Mouse (Mus musculus): ENCODE data around the gene Pepd. TPM values are rescaled to one million over a fixed set of nuclear protein-coding genes. Genes with fewer than 3 reads are reported as not detected.

Pepd gene
- polyA plus RNA-seq, 1 experiment from 2014 or later: 41.0 TPM

DNA sequence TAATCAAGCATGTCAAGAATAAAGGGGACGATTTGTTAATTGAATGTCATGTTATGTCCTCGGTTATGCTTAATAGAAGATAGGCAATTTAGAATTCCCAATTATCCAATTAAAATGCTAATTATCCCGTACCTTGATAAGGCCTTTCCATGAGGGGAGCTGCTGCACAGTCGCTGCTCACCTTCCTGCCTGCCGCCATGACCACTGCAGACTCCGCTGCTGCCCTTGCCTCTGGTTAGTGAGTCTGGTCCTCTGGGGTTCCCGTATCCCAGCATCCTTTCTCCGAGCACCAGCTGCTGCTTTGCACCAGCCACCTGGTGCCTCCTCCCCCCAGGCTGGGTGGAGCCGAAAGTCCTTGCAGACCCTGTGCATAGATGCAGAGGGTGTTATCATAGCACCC, 101.0 kb downstream of the Pepd start:
- H3K9ac ChIP-seq: no peak overlapping the region
- no peak overlapping the region for H3K4me2 ChIP-seq
- no peaks in the 10 kb centered on the region for H3K9me3 ChIP-seq (replicated peaks)
- no peaks in the 10 kb centered on the region for H3K36me3 ChIP-seq
- peaks cover 11% of the 10 kb centered on the region for H3K4me1 ChIP-seq (replicated peaks)
- ATAC-seq (replicated peaks; ENCODE audit: insufficient number of reproducible peaks, insufficient read depth, low FRiP score, low read depth): no peak
- 81% methylated on average over 9 of the region's 9 CpGs for WGBS
- H3K27ac ChIP-seq: no peak overlapping the region
- H3K4me3 ChIP-seq: no peak overlapping the region
- no peaks in the 10 kb centered on the region for H3K27me3 ChIP-seq

DNA sequence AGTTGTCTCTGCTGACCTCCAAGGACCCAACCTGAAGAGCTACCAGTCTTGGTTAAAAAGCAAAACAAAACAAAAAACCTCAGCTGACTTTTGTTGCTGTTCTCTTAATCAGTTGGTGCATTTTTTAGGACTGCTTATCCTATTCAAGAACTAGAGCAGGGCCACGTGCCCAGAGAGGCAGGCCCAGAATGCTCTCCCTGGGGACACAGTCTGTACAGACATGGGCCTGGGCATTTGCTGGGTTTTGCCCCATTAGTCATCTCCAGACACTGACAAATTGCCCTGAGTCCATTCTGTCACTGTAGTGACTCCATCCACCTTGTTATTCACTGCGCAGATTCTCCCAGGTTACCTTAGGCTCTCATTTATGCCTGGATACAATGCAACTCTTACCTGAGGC, 103.1 kb downstream of the Pepd start:
- Histone ChIP-seq H3K9ac (no peak overlapping the region), H3K4me1 (replicated peaks) (peaks cover 11% of the 10 kb centered on the region), H3K36me3 (no peaks in the 10 kb centered on the region), H3K4me2 (no peak overlapping the region), H3K9me3 (replicated peaks) (no peaks in the 10 kb centered on the region), H3K27me3 (no peaks in the 10 kb centered on the region), H3K27ac (no peak overlapping the region), H3K4me3 (no peak overlapping the region)
- no peak for ATAC-seq (replicated peaks; ENCODE audit: insufficient number of reproducible peaks, insufficient read depth, low FRiP score, low read depth)
- WGBS: 61% methylated on average over 2 of the region's 2 CpGs

DNA sequence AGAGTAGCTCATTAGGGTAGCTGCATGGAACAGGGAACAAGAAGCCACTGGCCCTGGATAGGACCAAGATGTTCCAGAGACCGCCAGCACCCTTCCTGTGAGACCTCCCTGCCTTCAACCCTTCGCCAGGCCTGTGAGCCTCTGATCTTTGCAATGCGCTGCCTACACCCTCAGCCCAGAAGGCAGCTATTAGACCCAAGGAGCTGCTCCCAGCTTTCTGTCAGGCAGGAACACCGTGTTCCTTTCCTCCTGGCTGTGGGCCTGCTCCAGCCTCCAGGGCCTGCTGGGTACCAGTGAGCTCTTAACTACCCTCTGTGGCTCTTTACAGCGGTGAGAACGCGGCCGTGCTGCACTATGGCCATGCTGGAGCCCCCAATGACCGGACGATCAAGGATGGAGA, 109.2 kb downstream of the Pepd start:
- no peaks in the 10 kb centered on the region for H3K9me3 ChIP-seq (replicated peaks)
- H3K4me2 ChIP-seq: no peak overlapping the region
- H3K27ac ChIP-seq: no peak overlapping the region
- H3K4me1 ChIP-seq (replicated peaks): no peaks in the 10 kb centered on the region
- H3K9ac ChIP-seq: no peak overlapping the region
- no peak for ATAC-seq (replicated peaks; ENCODE audit: insufficient number of reproducible peaks, insufficient read depth, low FRiP score, low read depth)
- H3K36me3 ChIP-seq: no peaks in the 10 kb centered on the region
- H3K27me3 ChIP-seq: no peaks in the 10 kb centered on the region
- WGBS: 92% methylated on average over 10 of the region's 10 CpGs
- no peak overlapping the region for H3K4me3 ChIP-seq

DNA sequence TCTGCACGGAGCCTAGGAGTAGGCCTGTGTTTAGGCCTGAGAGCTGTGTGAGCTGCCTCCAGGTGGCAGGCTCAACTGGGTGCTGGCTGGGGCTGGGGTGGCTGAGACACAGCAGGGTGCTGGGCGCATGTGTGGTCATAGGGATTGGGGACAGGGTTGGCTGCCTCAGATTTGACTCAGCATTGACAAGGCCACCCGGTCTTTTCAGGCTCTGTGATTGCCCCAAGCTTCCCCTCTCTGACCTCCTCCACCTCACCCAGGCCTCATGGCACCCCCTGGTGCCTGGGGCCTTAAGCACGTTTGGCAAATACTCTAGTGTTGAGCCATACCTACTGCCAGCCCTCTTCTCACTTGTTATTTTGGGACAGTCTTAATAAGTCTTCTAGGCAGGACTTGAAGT, 111.1 kb downstream of the Pepd start:
- Histone ChIP-seq H3K9me3 (replicated peaks) (no peaks in the 10 kb centered on the region), H3K27ac (no peak overlapping the region), H3K4me2 (no peak overlapping the region), H3K4me1 (replicated peaks) (0 out of 2 replicates have a peak, but pooled peaks cover 3% of the 10 kb centered on the region), H3K36me3 (no peaks in the 10 kb centered on the region), H3K9ac (no peak overlapping the region), H3K27me3 (no peaks in the 10 kb centered on the region), H3K4me3 (no peak overlapping the region)
- ATAC-seq (replicated peaks; ENCODE audit: insufficient number of reproducible peaks, insufficient read depth, low FRiP score, low read depth): no peak
- WGBS: 82% methylated on average over 4 of the region's 4 CpGs

DNA sequence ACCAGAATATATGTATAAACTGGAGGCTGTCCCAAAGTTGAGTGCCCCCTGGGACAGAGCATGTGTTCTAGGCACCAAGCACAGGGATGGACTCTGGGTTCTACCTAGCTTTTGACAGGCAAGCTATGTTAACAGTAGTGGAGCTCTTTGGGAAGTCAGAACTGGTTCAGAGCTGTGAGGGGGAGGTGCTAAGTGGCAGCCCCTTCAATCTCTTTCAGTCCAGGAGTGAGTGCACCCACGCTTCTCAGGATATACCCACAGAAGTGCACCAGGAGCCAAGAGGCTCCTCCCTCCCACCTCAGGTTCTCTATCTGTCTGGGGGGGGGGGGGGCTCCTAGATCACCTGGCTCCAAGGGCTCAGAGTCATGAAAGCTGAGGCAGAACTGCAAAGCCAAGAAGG, 112.2 kb downstream of the Pepd start:
- Histone ChIP-seq H3K9ac (no peak overlapping the region), H3K27me3 (no peaks in the 10 kb centered on the region), H3K4me2 (no peak overlapping the region), H3K4me1 (replicated peaks) (peaks cover 9% of the 10 kb centered on the region; the same call in 1 of the 2 replicates), H3K36me3 (no peaks in the 10 kb centered on the region), H3K4me3 (no peak overlapping the region), H3K27ac (no peak overlapping the region), H3K9me3 (replicated peaks) (no peaks in the 10 kb centered on the region)
- ATAC-seq (replicated peaks; ENCODE audit: insufficient number of reproducible peaks, insufficient read depth, low FRiP score, low read depth): no peak
- 55% methylated on average over 1 of the region's 1 CpGs for WGBS

DNA sequence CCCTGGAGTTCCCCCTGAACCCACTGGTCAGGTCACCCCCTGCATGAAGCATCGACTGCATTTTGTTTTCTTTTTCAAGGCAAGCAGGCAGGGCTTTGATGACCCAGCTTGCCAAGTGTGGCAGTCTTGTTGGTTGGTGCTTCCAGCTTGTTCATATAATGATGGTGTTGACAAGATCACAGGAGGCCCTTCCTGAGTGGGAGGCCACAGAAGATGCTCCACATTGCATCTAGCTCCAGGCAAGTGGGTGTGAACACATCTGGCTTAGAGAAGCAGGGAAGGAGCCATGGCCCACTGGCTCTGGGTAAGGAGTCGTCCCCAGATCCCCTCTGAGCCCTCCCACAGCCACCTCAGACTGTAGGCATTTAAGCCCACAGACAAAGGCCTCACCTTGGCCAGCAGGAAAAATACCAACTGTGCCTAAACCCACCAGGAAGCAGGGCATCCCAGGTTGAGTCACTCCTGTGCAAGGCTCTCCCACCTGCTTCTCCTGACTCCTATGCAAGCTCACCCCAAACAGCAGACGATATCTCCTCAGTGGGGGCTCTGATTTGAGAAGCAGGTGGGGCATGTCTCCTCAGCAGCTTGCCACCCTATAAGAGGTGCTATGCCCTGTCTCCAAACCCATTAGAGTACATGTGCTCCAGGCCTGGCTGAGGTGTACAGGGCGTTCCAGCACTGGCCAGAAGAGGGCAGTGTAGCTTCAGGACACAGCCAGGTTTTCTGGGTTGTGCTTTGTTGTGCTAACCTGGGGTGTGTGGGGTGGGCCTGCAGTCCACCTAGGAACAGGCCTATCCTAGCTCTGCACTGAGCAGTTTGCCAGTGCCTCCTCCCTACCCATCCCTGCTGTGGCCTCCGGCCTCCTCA, 113.5 kb downstream of the Pepd start:
- H3K4me3 ChIP-seq: no peak overlapping the region
- WGBS: 37% methylated on average over 5 of the region's 5 CpGs
- H3K4me2 ChIP-seq: no peak overlapping the region
- H3K9me3 ChIP-seq (replicated peaks): no peaks in the 10 kb centered on the region
- peaks cover 9% of the 10 kb centered on the region; the same call in 1 of the 2 replicates for H3K4me1 ChIP-seq (replicated peaks)
- ATAC-seq (replicated peaks; ENCODE audit: insufficient number of reproducible peaks, insufficient read depth, low FRiP score, low read depth): peak; percentile 32; the same call in 1 of the 2 replicates
- no peak overlapping the region for H3K9ac ChIP-seq
- H3K27me3 ChIP-seq: no peaks in the 10 kb centered on the region
- H3K36me3 ChIP-seq: no peaks in the 10 kb centered on the region
- no peak overlapping the region for H3K27ac ChIP-seq

DNA sequence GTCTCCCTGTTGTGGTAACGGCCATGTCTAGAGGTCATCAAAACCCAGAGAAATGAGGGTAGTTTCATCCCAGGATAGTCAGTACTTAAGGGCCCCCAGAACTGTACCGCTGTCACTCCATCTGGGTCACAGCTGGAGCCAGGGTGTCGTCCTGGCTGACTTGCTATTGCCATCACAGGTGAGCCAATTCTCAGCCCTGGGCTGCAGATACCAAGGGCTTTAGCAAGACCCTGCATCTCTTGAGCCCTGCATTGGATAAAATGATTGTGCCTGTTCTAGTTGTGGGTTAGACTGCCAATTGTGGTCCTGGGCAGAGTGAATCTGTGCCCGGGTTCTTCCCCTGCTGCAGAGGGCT, 114.1 kb downstream of the Pepd start:
- no peak overlapping the region for H3K4me3 ChIP-seq
- no peak for ATAC-seq (replicated peaks; ENCODE audit: insufficient number of reproducible peaks, insufficient read depth, low FRiP score, low read depth)
- peaks cover 9% of the 10 kb centered on the region; the same call in 1 of the 2 replicates for H3K4me1 ChIP-seq (replicated peaks)
- H3K27ac ChIP-seq: no peak overlapping the region
- no peaks in the 10 kb centered on the region for H3K36me3 ChIP-seq
- no peak overlapping the region for H3K4me2 ChIP-seq
- H3K9me3 ChIP-seq (replicated peaks): no peaks in the 10 kb centered on the region
- H3K9ac ChIP-seq: no peak overlapping the region
- WGBS: 78% methylated on average over 4 of the region's 4 CpGs
- no peaks in the 10 kb centered on the region for H3K27me3 ChIP-seq

DNA sequence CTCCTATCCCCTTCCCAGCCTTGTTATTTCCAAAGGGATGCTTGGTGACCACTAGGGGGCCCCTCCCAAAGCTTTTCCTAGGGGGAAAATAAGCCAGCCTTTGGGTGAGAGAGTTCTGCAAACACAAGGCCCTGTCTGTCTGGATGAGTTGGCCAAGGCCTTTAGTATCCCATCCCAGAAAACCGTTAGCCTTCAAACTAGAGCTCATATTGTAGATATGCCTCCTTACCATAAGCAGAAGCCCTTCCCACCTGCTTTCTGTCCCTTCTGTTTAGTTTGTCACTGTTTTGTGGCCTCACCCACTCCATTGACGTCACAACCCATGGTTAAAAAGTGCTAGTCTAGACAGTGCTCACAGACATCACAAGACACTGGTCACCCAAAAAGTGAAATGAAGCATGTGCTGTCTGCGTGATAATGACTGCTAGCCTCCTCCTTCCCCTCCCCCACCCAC, 114.7 kb downstream of the Pepd start:
- Histone ChIP-seq H3K9me3 (replicated peaks) (no peaks in the 10 kb centered on the region), H3K9ac (no peak overlapping the region), H3K4me3 (no peak overlapping the region), H3K4me2 (no peak overlapping the region), H3K27ac (no peak overlapping the region), H3K36me3 (no peaks in the 10 kb centered on the region), H3K4me1 (replicated peaks) (peaks cover 9% of the 10 kb centered on the region; the same call in 1 of the 2 replicates), H3K27me3 (no peaks in the 10 kb centered on the region)
- 67% methylated on average over 3 of the region's 3 CpGs for WGBS
- no peak for ATAC-seq (replicated peaks; ENCODE audit: insufficient number of reproducible peaks, insufficient read depth, low FRiP score, low read depth)

DNA sequence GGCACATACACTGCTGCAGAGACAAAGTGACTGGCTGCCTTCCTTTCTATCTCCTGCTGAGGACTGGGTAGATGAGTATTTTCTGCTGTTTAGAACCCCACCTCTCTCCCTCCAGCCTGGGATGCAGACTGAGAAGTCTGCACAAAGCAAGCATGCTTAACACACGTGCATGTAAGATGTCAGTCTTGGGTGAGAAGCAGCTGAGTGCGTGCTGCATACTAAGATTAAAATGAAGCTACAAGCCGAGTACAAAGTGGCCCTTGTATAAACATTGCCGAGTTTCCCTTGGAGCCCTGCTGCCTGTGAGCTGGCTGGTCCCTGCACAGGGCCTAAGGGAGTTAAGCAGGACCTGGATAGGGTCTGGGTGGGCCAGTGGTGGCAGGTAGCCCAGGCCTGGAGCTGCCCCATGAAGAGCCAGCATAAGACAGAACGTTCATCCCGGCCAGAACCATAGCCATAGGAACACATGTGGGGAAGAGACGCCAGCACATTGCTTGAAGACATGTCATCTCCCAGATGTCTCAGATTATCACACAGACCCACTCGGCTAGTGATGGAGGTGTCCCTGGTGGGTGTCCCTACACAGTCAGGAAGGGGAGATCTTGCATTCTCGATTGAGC, 115.7 kb downstream of the Pepd start:
- H3K27ac ChIP-seq: no peak overlapping the region
- 67% methylated on average over 9 of the region's 9 CpGs for WGBS
- H3K36me3 ChIP-seq: no peaks in the 10 kb centered on the region
- no peaks in the 10 kb centered on the region for H3K27me3 ChIP-seq
- peaks cover 9% of the 10 kb centered on the region; the same call in 1 of the 2 replicates for H3K4me1 ChIP-seq (replicated peaks)
- no peak overlapping the region for H3K9ac ChIP-seq
- no peak overlapping the region for H3K4me3 ChIP-seq
- no peaks in the 10 kb centered on the region for H3K9me3 ChIP-seq (replicated peaks)
- no peak overlapping the region for H3K4me2 ChIP-seq
- ATAC-seq (replicated peaks; ENCODE audit: insufficient number of reproducible peaks, insufficient read depth, low FRiP score, low read depth): no peak

DNA sequence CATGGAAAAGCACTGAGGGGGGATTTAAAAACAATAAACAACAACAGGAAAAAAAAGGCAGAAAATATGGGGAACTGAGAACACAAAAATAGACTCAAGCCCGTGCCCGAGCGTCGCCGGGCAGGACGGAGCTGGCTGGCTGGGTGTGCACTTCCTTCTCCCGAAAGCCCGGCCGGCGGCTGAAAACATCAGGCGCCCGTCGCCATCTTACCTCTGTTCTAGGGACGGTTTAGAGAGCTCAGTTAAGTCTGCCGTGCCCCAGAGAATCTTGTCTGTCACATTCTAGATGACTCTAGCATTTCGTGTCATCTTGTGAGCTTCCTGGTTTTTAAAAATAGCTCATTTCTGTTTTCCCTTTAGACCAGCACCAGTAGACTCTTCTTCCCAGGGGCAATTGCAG, 116.4 kb downstream of the Pepd start:
- Histone ChIP-seq H3K27ac (no peak overlapping the region), H3K36me3 (no peaks in the 10 kb centered on the region), H3K4me3 (no peak overlapping the region), H3K9ac (no peak overlapping the region), H3K27me3 (no peaks in the 10 kb centered on the region), H3K9me3 (replicated peaks) (no peaks in the 10 kb centered on the region), H3K4me2 (no peak overlapping the region), H3K4me1 (replicated peaks) (peaks cover 9% of the 10 kb centered on the region; the same call in 1 of the 2 replicates)
- no peak for ATAC-seq (replicated peaks; ENCODE audit: insufficient number of reproducible peaks, insufficient read depth, low FRiP score, low read depth)
- WGBS: 66% methylated on average over 16 of the region's 16 CpGs

DNA sequence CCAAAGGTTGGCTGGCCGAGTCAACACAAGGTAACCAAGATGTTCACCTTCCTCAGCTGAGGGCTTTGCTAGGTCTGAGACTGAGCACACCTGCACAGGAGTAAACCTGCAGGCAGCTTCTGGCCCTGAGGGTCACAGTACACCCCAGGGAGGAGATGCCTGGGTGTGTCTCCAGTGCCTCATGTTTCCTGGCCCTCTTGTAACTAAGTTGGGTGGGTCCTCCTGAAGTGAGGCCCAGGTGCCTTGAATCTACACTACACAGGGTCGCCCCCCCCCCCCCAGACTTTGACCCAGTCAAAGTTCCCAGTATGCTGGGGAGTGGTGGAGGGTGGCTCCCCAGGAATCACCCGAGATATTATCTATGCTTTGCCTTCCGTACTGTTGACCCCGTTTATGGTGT, 117.0 kb downstream of the Pepd start:
- Histone ChIP-seq H3K4me1 (replicated peaks) (peaks cover 9% of the 10 kb centered on the region; the same call in 1 of the 2 replicates), H3K4me2 (no peak overlapping the region), H3K4me3 (no peak overlapping the region), H3K9me3 (replicated peaks) (no peaks in the 10 kb centered on the region), H3K27me3 (no peaks in the 10 kb centered on the region), H3K27ac (no peak overlapping the region), H3K9ac (no peak overlapping the region), H3K36me3 (no peaks in the 10 kb centered on the region)
- ATAC-seq (replicated peaks; ENCODE audit: insufficient number of reproducible peaks, insufficient read depth, low FRiP score, low read depth): no peak
- 74% methylated on average over 5 of the region's 5 CpGs for WGBS
